Mouse (Mus musculus): ENCODE results near the gene Orc5.

- no peak for TF ChIP-seq CTCF (IDR thresholded peaks at IDR 0.05; ENCODE audit: low read depth)
- no peak for TF ChIP-seq EP300 (IDR thresholded peaks at IDR 0.05; ENCODE audit: low read depth)
Observed at GRCm38 (mm10) chr5:22572456-22572855, 22.2 kb upstream of the Orc5 start.
